Mouse (Mus musculus) adrenal gland, postnatal 14 days (tissue): ENCODE measurements around the gene Sema6d. TPM values are rescaled to one million over a fixed set of nuclear protein-coding genes. Genes with fewer than 3 reads are reported as not detected.
A peak's percentile ranks its signal among the peaks of the same experiment; 100 is the strongest.

ENCODE experiments used
- DNase-seq: peaks from one replicate; pipeline ENCODE4 v3.0.0; 2021; ENCODE audit warnings: mixed read lengths
- total RNA-seq: library from RNA; stranded (reverse); gene quantifications from 2 replicates; pipeline ENCODE4 v1.2.3, GENCODE M21; 2021

The Sema6d gene
- total RNA-seq, 1 experiment from 2014 or later: 15.2 TPM

GRCm38 (mm10) chr2:124470346-124471042 lies 380.7 kb downstream of the Sema6d start:
- no peak for DNase-seq

GRCm38 (mm10) chr2:124472674-124473507 lies 383.1 kb downstream of the Sema6d start:
- no peak for DNase-seq

GRCm38 (mm10) chr2:124477904-124478303 lies 388.1 kb downstream of the Sema6d start:
- DNase-seq: no peak

GRCm38 (mm10) chr2:124478526-124478925 lies 388.8 kb downstream of the Sema6d start:
- peak; percentile 25 for DNase-seq

GRCm38 (mm10) chr2:124485761-124486160 lies 396.0 kb downstream of the Sema6d start:
- peak; percentile 39 for DNase-seq

GRCm38 (mm10) chr2:124490010-124490801 lies 400.4 kb downstream of the Sema6d start:
- DNase-seq: no peak

GRCm38 (mm10) chr2:124495751-124496150 lies 406.0 kb downstream of the Sema6d start:
- no peak for DNase-seq

GRCm38 (mm10) chr2:124499670-124500069 lies 409.9 kb downstream of the Sema6d start:
- no peak for DNase-seq

GRCm38 (mm10) chr2:124505784-124506489 lies 416.2 kb downstream of the Sema6d start:
- no peak for DNase-seq

- no peak for DNase-seq
Observed at GRCm38 (mm10) chr2:124507804-124508203, 418.0 kb downstream of the Sema6d start.

- DNase-seq: no peak
Observed at GRCm38 (mm10) chr2:124509479-124509878, 419.7 kb downstream of the Sema6d start.

- no peak for DNase-seq
Observed at GRCm38 (mm10) chr2:124511826-124512225, 422.1 kb downstream of the Sema6d start.

GRCm38 (mm10) chr2:124522426-124522825 lies 432.7 kb downstream of the Sema6d start:
- DNase-seq: peak; percentile 43

- DNase-seq: no peak
Observed at GRCm38 (mm10) chr2:124523667-124524066, 433.9 kb downstream of the Sema6d start.

GRCm38 (mm10) chr2:124524167-124524566 lies 434.4 kb downstream of the Sema6d start:
- DNase-seq: no peak

GRCm38 (mm10) chr2:124527641-124528040 lies 437.9 kb downstream of the Sema6d start:
- DNase-seq: no peak

GRCm38 (mm10) chr2:124530441-124530840 lies 440.7 kb downstream of the Sema6d start:
- no peak for DNase-seq

- DNase-seq: no peak
Observed at GRCm38 (mm10) chr2:124531062-124531461, 441.3 kb downstream of the Sema6d start.

GRCm38 (mm10) chr2:124532906-124533305 lies 443.1 kb downstream of the Sema6d start:
- no peak for DNase-seq

- no peak for DNase-seq
Observed at GRCm38 (mm10) chr2:124533602-124534001, 443.8 kb downstream of the Sema6d start.

GRCm38 (mm10) chr2:124550315-124550714 lies 460.5 kb downstream of the Sema6d start:
- DNase-seq: no peak
